Mouse (Mus musculus): ENCODE measurements at regions not wholly inside any gene's neighbourhood (a gene's known extent, or its start where the extent isn't known, plus 50 kb on each side); places are given as distances from the start of the nearest gene placed in this dataset.

DNA sequence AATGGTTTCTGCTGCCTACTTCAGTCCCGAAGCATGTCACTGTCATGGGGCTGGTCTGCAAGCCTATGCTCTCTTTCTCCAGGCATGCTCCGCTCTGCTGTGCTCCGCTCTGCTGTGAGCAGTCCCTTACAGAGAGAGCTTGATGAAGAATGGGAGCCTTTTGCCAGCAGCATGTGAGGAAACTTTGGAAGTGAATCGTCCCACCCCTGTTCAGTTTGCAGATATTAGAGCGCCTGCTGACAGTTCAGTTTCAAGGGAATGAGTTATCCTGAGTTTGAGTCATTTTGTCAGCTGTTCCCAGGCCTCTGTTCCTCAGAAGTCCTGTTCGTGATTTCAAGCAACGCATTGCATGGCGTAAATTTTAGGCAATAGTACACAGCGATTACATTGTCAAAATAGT is 173.6 kb downstream of the Gm19410 start:
- no peak for DNase-seq

DNA sequence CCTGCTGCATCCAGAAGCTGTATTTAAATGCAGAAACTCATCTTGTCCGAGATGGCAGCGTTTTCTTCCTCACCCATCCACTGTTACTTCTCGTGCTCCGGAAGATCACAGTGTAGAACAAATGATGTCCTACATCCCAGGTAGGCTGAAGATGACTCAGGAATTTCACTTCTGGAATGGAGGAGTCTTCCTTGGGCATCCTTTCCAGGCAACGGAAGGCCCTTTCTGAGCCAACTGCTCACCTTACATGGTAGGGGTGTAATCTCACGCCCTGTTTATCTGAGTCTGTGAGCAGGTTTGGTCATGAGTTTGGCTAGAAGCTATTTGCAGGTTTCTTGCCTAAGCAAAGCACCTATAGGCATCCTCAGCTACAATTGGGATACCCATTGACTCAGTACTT is 176.9 kb downstream of the Gm19410 start:
- no peak for DNase-seq

DNA sequence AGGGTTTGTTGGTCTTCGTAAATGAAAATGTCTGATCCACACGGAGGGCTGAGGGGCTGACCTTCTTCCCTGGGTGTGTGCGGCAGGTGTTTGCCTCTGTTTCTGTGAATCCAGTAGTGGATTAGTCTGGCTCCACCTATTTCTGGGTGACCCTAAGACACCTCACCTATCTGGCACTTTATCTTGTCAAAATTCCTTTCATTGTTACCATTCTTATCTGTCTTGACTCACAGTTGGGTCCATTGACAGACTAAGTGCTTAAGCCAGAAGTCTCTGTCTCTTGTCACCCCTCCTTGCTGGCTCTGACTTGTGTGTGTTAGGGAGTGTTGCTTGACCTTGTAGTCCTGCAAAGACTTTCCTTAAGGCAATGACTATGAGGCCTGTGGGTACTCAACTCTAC is 178.1 kb downstream of the Gm19410 start:
- no peak for DNase-seq

DNA sequence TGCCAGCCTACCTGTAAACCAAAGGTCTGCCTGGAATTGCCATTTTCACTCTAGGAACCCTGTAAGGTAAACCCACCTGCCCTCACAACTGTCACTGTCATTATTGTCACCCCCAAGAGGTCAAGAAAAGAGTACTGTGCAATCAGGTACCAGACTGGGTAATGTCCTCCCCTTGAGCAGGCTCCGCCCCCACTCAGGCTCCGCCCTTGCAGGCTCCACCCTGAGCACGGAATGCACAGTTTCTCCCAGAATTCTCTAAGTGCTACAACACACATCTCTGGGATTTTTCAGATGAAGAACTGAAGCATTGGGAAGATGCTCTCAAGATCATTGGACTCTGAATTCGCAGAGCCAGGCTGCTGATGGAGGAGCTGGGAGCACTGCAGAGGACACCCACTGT is 178.9 kb downstream of the Gm19410 start:
- DNase-seq = no peak

DNA sequence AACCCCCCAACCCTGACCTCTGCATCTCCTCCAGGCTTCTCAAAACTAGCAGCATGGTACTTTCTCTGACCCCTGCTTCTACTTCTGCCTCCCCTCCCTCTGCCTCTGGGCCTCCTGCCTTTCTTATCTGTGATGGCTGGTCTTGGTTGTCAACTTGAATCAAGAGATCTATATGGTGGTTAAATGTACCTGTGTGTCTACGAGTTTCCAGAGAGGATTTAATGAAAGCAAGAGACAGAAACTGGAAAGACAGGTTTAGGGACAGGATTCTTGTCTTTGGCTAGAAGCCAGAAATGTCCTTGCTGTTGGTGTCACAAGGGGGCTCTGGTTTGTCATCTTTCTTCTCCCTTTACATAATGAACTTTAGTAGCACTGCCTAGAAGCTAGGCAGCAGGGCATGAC is 180.9 kb downstream of the Gm19410 start:
- no peak for DNase-seq

DNA sequence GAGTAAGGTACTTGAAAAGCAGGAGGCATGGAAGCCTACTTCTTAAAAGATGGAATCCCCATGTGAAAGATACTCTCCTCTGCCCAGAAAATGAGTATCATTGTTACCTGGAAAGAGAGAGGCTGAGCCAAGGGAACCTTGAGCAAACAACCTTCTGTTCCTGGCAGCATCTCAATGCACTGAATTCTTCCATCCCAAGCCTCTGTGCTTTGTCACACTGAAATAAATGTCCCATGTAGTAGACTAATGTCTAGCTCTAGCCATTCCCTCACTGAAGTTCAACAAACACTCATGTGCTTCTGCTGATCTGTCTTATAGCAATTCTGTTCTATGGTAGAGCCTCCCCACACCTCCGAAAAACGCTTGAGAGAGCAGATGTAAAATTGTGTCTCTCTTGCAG is 182.6 kb downstream of the Gm19410 start:
- no peak for DNase-seq

DNA sequence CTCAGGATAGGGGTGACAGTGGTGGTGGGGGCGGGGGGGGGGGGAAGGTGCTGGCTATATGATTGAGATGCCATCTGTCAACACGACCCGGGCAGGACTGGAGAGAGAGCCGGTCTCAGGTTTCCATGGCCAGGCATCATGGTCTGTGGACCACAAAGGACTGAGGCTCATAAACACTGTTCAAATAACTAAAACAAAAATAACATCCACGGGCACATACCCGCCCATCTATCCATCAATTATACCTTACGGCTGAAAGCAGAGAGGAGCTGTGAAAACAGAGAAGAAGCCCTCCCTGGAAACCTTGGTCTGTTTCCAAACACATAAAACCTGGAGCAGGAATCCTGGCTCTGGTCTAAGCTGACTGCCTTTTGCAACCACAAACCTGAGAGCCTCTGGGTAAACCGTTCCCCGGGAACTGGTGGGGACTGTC is 183.2 kb downstream of the Gm19410 start:
- no peak for DNase-seq

DNA sequence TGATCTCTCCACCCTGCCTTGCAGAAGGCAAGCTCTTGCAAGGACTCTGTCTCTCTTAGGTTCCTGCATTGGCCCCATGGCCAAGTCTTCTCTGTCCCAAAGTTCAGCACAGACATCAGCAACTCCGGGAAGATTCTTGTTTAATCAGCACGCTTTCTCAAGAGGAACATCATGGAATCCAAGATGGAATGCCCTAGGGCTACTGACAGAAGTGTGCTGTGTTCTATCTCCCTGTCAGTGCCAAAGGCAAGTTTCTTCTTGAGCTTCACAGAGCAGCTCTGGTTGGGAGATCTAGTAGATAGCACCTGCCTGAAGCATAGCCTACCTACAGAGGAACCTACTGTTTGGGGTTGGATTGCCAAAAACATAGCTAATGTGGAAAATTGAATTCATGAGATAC is 189.9 kb downstream of the Gm19410 start:
- DNase-seq = no peak

DNA sequence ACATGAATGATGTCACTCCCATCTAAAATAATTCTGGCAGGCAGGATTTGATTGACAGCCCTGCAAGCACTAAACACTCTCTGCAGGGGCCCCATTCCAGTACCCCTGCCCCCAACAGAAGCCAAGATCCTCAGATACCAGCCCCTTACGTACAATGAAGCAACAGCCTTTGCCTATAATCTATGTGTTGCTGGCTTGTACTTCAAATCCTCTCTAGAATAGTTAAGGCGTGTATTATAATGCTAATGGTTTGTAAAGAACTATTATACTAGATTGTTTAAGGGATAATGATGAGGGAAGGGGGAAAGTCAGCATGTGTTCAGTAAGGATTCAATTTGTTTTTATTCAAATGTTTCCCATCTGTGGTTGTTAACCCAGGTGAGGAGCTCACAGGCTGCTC is 190.7 kb downstream of the Gm19410 start:
- no peak for DNase-seq

DNA sequence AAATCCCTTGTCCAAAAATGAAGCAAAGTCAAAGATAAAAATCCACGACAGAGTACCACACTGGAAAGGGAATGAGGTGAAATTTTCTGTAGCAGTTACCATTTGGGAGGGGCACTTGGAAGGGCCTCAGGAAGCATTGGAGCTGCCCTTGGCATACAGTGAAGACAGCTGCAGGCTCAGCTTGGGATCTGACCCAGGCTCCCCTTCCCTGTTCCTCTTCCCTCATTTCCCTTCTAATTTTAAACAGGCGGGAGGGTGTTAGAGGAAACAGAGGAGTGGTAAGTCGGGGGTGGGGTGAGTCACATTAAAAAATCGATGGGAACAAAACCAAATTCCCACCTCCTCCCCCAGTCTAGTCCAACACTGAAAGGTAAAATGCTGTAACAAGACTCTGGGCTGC is 193.6 kb downstream of the Gm19410 start:
- DNase-seq = no peak

DNA sequence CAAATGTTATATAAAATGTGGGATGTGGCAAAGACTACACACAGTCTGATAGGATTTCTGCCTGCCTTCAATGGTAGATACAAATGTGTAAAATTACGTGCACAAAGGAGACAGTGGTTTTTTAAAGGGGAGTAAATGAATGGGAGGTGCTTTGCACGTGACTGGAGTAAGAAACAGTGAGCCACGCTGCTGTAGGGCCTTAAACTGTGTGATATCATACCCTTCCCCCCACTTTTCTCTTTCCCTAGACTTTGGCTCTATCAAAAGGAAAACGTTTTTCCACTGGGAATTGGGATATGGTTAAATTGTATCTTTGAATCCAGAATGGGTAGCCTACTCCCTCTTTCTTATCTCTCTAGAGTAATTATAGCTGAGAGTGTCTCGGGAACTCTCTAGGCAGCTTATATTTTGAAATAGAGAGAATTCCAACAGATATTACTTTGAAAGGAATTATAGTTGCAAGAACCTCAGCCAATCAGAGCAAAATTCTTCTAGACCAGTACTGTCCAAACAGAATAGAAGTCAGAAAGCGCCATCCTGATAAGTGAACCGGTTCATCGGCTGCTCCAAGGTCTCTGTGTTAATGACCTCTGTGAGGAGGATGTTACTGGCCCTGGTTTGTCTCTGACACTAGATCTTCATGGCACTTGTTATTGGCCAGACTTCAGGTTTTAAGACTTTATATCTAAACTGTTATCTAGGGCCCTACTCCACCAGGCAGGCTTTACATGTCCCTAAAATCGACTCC is 195.5 kb downstream of the Gm19410 start:
- DNase-seq = no peak

DNA sequence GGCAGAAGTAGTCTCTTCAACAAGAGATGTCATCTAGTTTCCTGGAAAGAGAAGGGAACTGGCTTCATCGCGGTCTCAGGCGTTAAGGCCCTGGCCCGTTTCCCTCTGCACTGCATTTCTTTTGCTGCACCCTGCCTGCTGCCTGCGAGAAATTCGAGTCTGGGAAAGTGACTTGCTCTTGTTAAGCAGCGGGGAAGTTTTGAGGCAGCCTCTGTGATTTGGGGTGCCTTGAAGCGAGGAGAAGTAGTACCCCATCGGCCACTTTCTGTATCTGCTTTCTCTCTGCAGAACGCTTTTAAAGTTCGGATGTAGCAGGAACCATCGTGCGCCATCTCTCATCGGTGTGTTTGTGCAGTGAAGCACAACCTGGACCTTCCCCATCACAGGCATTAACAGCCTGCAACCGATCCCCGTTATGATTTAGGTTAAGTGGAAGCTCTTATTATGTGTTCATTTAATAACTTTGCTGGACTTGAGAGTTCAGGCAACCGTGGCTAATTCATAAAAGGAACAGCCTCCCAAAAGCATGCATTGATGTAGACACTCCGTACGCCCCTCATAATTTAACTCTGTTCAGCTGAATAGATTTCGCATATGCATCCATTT is 196.1 kb downstream of the Gm19410 start:
- DNase-seq = no peak

DNA sequence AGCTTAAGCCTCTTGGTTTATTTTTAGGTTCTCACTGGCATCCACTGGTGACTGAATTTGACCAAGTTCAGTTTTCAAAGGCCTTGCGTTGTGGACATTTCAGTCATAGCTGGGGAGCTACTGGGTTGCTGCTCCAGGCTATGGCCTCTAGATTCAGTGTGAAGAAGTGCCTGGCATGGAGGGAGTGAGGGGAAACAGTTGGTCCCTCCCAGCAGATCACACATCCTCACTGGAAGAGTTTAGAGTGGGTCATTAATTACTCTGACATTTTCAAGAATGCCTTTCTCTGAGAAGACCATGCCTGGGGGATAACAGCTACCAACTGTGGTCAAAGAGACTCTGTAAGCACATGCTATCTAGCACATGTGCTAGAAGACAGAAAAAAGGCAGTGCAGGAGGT is 199.3 kb downstream of the Gm19410 start:
- no peak for DNase-seq

DNA sequence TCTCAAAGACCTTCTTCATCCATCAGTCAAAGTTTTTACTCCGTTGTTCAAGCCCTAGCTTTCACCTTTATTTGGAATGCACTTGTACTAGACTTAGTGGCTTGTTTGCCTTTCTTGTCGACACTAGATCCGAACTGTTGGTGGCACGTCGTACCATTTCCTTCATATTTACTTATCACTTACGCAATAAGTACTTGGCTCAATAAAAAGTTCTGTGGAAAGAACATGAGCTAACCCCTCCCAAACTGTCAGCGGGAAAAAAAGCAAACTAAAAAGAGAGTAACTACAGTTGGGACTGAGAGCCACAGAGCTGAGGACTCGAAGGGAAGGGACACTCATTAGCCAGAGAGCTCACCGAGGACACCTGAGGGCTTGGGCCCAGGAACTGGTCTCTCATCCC is 202.8 kb downstream of the Gm19410 start:
- no peak for DNase-seq

DNA sequence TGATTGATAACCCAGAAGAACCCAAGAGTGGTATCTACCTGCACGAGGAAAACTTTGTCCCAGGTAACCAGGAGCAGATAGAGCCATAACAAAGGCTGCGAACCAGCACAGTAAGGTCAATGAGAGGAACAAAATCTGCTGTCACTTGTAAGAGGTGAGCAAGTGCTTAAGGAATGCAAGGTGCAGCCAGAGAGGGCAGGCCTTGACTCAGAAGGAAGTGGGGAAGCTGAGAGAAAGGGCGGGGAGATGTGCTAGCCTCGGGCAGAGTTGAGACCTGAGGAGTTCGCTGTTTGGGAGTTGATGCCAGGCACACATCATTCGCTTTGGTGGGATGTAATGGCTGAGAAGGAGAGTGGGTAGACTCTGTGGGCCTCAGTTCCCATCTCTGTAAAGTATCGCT is 205.5 kb downstream of the Gm19410 start:
- DNase-seq = no peak

DNA sequence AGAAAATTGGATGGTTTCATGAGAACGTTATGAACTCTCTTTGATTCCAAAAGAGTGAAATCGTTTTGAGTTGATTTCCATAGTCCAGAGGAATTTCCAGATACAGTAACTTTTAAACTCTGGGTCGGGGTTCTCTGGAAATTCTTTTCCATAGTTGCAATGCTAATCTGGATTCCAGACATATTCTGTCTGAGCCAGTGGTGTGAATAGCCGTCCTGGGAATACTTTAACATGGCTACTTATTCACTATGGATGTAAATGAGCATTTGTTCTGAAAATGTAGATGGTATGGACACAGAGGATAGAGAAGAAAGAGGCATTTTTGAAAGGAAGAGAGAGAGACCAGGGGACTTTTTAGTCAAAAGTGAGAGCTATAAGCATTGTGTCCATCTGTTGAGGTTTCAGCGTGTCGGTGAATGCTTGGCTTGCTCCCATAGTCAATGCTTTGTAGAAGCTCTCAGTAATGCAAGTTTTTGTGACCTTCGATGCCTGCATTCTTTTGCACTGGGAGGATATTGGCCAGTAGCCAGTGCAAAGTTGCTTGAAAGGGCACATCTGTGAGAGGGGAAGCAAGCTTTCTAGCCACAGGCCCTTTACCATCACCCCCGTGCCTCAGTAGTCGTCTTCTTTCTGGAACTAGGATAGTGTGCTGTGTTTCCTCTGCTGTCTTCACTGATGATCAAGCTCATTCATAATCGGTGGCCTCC is 208.9 kb downstream of the Gm19410 start:
- no peak for DNase-seq

DNA sequence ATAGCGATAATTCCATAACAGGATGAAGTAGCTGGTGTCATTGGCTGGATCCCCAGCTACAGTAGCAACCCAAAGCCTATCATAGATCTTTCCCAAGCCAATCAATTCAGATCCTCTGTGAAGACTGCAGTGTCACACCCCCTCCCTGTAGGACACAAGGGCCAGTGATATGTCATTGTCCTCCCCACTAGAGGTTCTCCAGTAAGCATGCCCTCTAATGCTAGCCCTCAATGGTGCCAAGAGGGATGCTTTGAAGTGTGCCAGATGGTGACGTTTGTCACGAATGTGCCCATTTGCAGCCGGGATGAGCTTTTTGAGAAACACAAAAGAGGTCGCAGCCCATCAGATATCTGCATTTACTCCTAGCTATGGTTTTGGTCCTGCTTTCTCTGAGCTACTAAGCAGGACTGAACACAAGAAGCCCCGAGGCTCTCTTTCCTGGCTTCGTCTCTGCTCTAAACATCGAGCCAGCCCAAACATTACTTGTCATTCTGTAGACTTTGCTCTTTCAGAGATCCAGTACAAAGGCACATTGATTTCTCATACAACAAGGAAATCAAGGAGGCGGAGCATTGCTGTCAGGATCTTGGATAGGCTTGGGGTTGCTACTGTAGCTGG is 214.2 kb downstream of the Gm19410 start:
- DNase-seq = no peak

DNA sequence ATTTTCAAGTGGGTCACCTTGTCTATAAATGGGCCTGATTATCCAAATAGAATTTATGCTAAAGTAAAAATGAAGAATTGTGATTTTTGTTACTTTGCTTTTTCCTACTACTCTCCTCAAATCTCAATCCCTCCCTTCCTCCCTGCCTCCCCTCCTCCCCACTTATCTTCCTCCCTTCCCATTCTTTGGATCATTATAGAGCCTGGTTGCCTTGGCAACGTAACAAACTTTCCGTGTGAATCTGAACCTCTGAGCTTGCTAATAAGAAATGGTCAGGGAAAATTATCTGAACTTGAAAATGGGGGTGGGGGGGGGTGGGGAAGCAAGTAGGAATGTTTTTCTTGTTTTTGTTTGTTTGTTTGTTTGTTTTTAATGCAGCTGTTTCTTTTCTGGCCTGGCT is 217.5 kb downstream of the Gm19410 start:
- DNase-seq = no peak

DNA sequence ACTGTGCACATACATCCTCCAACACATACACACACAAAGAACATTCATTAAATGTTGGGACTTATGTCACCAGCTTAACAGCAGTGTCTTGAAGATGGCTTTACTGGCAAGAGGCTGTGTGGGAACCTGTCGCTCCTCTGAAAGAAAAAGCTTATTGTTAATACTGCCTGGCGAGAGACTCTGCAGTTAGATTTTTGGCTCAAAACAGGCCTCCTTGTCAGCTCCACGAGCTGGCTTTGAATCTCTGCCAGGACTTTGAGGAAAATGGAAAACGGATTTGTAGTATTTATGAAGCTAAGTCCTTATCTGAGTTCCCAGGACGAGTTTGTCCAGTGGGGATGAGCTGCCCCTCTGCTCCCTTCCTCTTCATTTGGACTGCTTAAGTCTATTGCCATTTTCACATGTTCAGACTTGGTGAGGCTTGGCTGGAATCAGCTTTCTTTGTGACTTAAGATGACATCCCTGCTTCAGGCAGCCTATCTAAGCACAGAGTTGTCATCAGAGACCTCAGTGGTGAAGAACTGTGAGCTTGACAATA is 219.6 kb downstream of the Gm19410 start:
- DNase-seq = no peak

DNA sequence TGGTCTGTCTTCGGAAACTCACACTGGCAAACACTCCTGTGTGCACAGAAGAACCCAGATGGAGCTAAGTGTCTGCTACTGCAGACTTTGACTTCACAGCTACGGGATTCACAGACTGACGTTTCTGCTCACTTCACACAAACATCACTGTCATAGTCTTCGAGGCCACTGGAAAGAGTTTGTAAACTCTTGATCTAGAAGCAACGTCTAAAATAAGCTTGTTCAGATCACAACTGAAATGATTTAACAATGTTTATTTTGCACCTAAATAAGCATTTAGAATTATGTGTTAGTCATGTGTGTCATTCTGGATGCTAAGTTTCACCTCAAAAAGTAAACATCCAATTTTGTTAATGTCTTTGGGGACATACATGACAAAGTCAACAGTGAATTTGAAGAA is 221.7 kb downstream of the Gm19410 start:
- no peak for DNase-seq

DNA sequence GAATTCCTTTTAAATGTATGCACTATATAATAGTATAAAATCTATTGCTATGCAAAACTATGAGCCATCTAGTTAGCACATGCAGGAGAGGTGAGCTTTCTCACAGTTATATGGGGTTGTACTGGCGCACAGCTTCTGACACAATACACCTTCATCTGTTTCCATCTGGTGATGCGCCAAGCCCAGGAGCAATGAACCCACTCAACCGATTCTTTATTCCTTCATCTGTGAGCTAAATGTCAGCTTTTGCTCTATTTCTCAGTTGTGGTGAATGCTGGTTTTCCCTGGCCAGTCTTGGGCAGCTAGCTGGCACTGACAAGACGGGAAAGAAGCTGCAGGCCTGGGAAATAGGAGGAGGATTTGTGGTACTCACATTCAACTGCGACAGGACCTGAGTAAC is 225.4 kb downstream of the Gm19410 start:
- DNase-seq = no peak

DNA sequence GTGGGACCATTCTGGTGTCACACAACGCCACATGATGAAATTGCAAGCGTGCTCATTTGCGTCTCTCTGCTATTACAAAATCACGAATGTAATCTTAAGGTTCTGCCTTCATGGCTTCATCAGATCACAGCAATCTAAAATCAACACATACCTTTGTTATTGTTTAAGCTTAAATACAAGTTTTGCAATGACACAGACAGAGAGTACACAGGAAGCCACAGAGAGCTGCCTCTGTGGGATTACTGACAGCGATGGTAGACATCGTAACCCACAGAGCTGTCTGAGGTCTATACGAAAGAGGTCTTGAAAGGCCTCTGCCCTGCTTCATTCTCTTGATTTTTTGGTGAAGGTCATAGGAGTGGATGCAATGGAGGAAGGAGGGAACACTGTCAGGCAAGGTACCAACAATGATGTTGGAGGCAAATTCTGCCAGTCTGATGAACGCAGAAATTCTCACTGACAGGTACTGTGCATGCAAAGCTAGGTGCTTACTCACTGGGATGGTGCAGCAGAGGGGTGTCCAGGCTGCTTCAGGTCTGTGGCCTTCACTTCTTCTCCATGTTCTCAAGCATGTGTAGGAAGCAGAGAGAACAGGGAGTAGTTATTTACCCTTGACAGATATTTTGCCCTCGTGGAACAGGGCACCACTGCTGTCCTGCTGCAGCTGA is 226.5 kb downstream of the Gm19410 start:
- no peak for DNase-seq

All from B cell, adult 2 months (primary cell).